Mouse (Mus musculus): ENCODE measurements at regions not wholly inside any gene's neighbourhood (a gene's known extent, or its start where the extent isn't known, plus 50 kb on each side); places are given as distances from the start of the nearest gene placed in this dataset.

DNA sequence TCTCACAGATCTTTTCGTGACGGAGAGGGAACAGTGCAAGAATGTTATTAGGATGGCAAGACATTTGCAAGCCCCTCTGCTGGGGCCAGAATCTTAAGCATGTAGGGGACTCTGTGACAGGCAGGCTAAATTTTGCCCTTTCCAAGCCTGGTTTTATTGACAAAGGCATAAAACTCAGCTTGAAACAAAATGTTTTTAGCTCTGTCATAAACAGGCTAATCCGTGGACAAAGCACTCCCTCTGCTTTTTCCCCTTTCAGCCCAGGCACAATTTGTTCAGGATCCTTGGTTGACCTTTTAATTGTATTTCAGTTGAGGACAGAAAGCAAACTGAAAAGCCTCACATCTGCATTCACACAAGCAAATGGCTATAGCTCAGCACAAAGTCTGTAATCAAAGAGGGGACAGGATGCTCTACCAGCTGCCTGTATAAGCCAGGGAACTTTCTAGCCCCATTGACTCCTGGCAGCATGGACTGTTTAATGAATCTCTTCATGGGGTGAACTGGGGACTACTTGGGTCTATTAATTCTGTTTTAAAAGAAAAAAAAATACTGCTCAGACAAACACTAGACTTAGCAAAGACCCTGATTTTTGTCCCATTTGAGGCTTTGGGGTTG is 320.0 kb downstream of the 4930474N05Rik start:
- no peak for ATAC-seq (replicated peaks; ENCODE audit: low read depth, poor library complexity, severe bottlenecking)

DNA sequence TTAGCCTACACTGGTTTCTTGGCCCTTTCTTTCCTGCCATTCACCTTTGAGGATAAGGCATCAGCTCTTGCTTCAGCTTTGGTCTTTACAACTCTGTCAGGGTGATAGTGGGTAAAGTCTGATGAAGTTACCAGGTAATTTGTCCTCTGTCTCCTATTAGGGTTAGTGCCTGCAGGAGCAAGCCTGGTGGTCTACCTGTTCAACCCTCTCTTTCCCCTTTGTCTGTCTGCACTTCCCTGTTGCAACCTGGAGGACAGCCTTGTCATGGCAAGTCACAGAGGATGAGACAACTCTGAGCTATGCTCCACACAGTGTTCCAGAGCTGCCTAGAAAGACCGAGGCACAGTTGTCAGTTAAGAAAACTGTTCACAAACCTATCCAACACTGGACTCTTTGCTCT is 319.5 kb downstream of the 4930474N05Rik start:
- ATAC-seq (replicated peaks; ENCODE audit: low read depth, poor library complexity, severe bottlenecking) = no peak

All from common myeloid progenitor, adult 5-6 weeks (primary cell).